Mouse (Mus musculus) megakaryocyte, embryonic 14.5 days (primary cell): ENCODE measurements around the gene Ifrd2.

ENCODE experiments used
- FLI1 ChIP-seq: IDR thresholded peaks from 2 replicates; pipeline ENCODE4 v1.6.1; 2012; ENCODE audit warnings: low read length, inconsistent platforms, mixed read lengths
- GATA1 ChIP-seq: IDR thresholded peaks from 3 replicates; pipeline ENCODE4 v1.6.1; 2012; ENCODE audit warnings: mixed read lengths, low read length, inconsistent platforms, borderline replicate concordance

DNA sequence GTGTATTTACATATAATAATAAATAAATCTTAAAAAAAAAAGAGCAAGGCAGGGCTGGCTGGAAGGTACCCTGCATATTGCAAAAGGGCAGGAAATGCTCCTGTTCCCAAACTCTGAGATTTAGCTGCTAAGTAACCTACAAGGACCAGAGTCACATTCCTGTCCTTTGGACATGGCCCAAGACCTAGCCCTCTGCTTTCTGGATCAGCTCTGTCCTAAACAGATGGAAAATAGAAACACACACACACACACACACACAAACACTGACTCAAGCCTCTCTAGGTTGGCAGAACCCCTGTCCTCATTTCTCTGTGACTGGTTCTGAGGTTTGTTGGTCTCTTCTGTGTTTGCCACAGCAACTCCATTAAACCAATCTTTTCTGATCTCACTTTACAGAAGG lies 33.5 kb downstream of the Ifrd2 start:
- TF ChIP-seq GATA1 (no peak), FLI1 (no peak)
